Mouse (Mus musculus) spleen, adult 2 months (tissue): ENCODE measurements around the gene Plcl1.

Experiments used
- CTCF ChIP-seq: fragments of 200-500 bp; IDR thresholded peaks from 2 replicates; pipeline ENCODE4 v1.5.1; 2011; ENCODE audit warnings: mild to moderate bottlenecking, inconsistent platforms; ENCODE audit not compliant: insufficient read depth, insufficient read length, insufficient replicate concordance; ENCODE audit errors: extremely low read depth
- POLR2A ChIP-seq: fragments of 200-500 bp; IDR thresholded peaks from 2 replicates; pipeline ENCODE4 v1.6.1; 2011; ENCODE audit warnings: low read depth, low read length, inconsistent platforms

DNA sequence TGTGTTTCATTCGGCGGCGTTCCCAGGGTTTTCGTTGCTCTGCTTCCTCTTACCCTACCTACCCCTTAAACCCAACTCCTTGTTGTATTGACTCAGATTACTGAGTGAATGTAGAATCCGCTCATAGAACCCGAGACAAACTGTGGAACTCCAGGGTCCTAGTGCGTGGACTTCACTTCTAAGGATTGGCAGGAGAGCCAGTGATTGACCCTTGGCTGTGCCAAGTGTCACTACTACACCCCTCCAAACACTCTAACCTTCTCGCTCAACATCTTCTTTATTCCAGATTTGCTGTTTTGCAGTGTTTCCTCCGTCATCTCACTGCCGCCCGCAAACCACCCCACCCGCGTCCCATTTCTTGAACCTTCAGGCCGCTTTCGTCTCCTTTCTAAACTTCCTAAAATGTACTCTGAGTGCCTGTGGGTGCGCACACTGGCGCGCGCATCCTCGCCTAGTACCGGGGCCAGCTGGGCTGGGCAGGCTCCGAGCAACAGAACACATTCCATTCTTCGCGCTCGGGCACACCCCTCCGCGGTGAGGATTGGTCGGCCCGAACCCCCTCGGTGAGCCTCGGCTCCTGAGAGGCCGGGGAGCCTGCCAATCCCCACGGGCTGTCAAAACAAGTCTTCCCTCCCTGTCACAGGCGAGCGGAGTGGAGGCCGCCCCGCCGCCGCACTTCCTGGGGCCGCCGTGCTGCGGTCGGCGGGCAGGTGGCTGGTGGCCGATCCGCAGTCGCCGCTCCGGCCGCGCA lies at the start of gene Plcl1:
- TF ChIP-seq CTCF, result no peak
- TF ChIP-seq POLR2A, result no peak; the same call in 1 of the 2 replicates
